Mouse (Mus musculus) megakaryocyte, embryonic 14.5 days (primary cell): Measurements from ENCODE around the gene Atp5f1.

ENCODE experiments used
- FLI1 ChIP-seq: IDR thresholded peaks from 2 replicates; pipeline ENCODE4 v1.6.1; 2012; ENCODE audit warnings: low read length, inconsistent platforms, mixed read lengths
- GATA1 ChIP-seq: IDR thresholded peaks from 3 replicates; pipeline ENCODE4 v1.6.1; 2012; ENCODE audit warnings: mixed read lengths, low read length, inconsistent platforms, borderline replicate concordance

- TF ChIP-seq GATA1 (no peak; the same call in 2 of the 3 replicates), FLI1 (no peak)
Measured at GRCm38 (mm10) chr3:105917656-105918354, 42.1 kb downstream of the Atp5f1 start.
